Comparison of ENCODE assay signal across 9 mouse cellular contexts in the genomic region with DNA sequence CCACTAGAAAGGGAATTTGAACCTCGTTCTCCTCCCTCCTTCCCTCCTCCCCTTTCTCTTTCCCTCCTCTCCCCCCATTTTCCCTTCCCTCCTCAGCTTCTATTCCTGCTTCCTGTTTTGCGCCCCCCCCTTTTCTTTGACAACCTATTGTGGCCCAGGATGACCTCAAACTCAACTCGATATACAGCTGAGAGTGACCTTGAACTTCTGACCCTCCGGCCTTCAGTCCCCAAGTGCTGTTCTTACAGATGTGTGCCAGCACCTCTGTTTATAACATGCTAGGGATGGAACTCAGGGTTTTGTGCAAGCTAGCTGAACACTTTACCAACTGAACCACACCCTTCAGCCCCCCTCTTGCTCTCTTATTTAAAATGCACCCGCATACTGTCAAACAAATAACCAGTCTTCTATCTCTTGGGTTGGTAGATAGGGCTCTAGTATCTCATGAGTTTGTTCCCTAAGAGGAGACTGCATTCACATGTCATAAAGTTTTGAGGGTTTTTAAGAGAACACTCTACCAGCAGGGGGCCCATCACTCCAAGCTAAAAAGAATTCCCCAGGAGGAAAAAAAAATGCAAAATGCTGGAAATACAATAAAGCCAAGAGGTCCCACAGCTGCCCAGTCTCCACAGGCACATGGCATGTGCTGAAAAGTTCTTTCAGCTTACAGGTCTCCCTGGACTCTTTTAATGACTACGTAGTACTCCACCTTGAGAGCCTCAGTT. TPM values are rescaled to one million over a fixed set of nuclear protein-coding genes. Genes with fewer than 3 reads are reported as not detected.
DNase-seq lines count a peak whose midpoint lies in the region; ATAC-seq lines count a peak whose summit lies in the region.
"Had no signal": no experiment of that assay in that cellular context is flagged by ENCODE, and none has a peak within 500 bp of the region (broad histone marks: within the 10 kb centered on the region; RNA-seq: fewer than 3 reads in every experiment).

No protein-coding gene starts in this region.

- H3K4me2 ChIP-seq in hindbrain, embryonic 14.5 days (replicated peaks): no peak overlapping the region

- H3K27ac ChIP-seq in hindbrain, embryonic 14.5 days: no peak overlapping the region
- H3K27ac ChIP-seq: forebrain, embryonic 10.5 days had no signal

- no peaks in the 10 kb centered on the region for H3K9me3 ChIP-seq in hindbrain, embryonic 14.5 days (ENCODE audit: control insufficient read depth, low read length)

- ATAC-seq in CD4-positive, CD25-positive, alpha-beta regulatory T cell, adult 4 months: no peak
- ATAC-seq in hindbrain, embryonic 14.5 days (ENCODE audit: low FRiP score): no peak
- ATAC-seq in cerebellum, adult (ENCODE audit: insufficient number of reproducible peaks, low FRiP score, low TSS enrichment): no peak

- peak; percentile 7 for DNase-seq in CD4-positive, CD25-positive, alpha-beta regulatory T cell, adult 2 months (ENCODE audit: low read depth, low spot score)
- peak; percentile 39 for DNase-seq in layer of hippocampus, adult 11-12 months (ENCODE audit: low spot score)
- DNase-seq in layer of hippocampus, adult 8-10 months (ENCODE audit: low spot score in 2 of 2): no peak
- DNase-seq in MN1 (ENCODE audit: low spot score): peak; percentile 33
- DNase-seq in heart, postnatal 4 days: peak; percentile 55
- DNase-seq in hindbrain, embryonic 14.5 days (ENCODE audit: low spot score): no peak

- 87% methylated on average over 6 of the region's 6 CpGs for WGBS in hindbrain, embryonic 14.5 days

- H3K9ac ChIP-seq in hindbrain, embryonic 14.5 days: no peak overlapping the region

- H3K27me3 ChIP-seq in hindbrain, embryonic 14.5 days (ENCODE audit: control insufficient read depth, insufficient read depth, low read length): no peaks in the 10 kb centered on the region

- H3K4me3 ChIP-seq in hindbrain, embryonic 14.5 days (replicated peaks; ENCODE audit: low read length): no peak overlapping the region
- H3K4me3 ChIP-seq: forebrain, embryonic 10.5 days had no signal

- H3K36me3 ChIP-seq in hindbrain, embryonic 14.5 days (replicated peaks; ENCODE audit: control insufficient read depth, insufficient read depth): no peaks in the 10 kb centered on the region
- H3K36me3 ChIP-seq: forebrain, embryonic 10.5 days had no signal

- no peaks in the 10 kb centered on the region for H3K4me1 ChIP-seq in hindbrain, embryonic 14.5 days (replicated peaks; ENCODE audit: control insufficient read depth, insufficient read depth, low read length)
- H3K4me1 ChIP-seq: forebrain, embryonic 10.5 days had no signal

RNA-seq across cellular contexts. Expression of gene Nxnl2, which starts 20.8 kb away (rescaled TPM):
- under 1 TPM in 1 of 2 experiments, not detected in 1; 0.56 TPM for polyA plus RNA-seq in CD4-positive, CD25-positive, alpha-beta regulatory T cell, adult 4 months (2017; shearing (Covaris generic))
- total RNA-seq in layer of hippocampus, adult 8-10 months (2022): under 1 TPM; 0.27 to 0.79 (median 0.55) TPM
- total RNA-seq in heart, postnatal 4 days (2021): 1 to 10 TPM; 1.6 to 1.7 TPM
- polyA plus RNA-seq in hindbrain, embryonic 14.5 days (2014; fragmentation: Nextera tagmentation; extraction: Ambion mirVana): 3.0 and 3.3 TPM in 2 replicates

Comparison
In these comparisons a context has a peak if more than half of its experiments do, and no peak if none do; other contexts are left out.
1. DNase-seq: peak in CD4-positive, CD25-positive, alpha-beta regulatory T cell, adult 2 months (single experiment), layer of hippocampus, adult 11-12 months (single experiment), MN1 (single experiment) and heart, postnatal 4 days (single experiment); none in layer of hippocampus, adult 8-10 months (0 of 2) and hindbrain, embryonic 14.5 days (single experiment).